Mouse (Mus musculus): Measurements from ENCODE around the gene Gjc2. TPM values are rescaled to one million over a fixed set of nuclear protein-coding genes. Genes with fewer than 3 reads are reported as not detected.

Gene Gjc2
- polyA plus RNA-seq, 1 experiment, result 1.7 TPM

DNA sequence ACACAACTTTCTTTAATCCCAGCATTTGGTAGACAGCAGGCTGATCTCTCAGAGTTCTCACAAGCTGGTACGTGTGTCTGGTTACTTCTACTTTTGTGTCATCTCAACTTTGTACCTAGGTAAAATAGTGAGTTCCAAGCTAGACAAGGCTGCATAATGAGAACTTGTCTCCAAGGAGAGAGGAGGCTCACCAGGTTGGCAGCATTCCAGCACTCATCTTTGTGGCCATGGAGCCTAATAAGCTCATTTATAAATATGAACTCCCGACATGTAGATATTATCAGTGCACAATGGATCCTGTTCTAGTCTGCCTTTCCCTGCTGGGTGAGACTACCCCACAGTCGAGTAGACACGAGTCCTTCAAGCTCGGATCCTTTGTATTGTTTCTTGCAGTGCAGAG, 26.6 kb upstream of the Gjc2 start:
- H3K4me1 ChIP-seq (ENCODE audit: control insufficient read depth, insufficient read depth, low read length), result peaks cover 17% of the 10 kb centered on the region
- WGBS, result 38% methylated on average over 5 of the region's 5 CpGs
- TF ChIP-seq CTCF (IDR thresholded peaks at IDR 0.05; ENCODE audit: insufficient read depth, low read length) (no peak), POLR2A (IDR thresholded peaks at IDR 0.05; ENCODE audit: borderline replicate concordance, extremely low read depth, low read depth, low read length) (no peak)
- no peak overlapping the region for H3K4me3 ChIP-seq (replicated peaks; ENCODE audit: extremely low read depth, low read depth, low read length)
- DNase-seq, result no peak

DNA sequence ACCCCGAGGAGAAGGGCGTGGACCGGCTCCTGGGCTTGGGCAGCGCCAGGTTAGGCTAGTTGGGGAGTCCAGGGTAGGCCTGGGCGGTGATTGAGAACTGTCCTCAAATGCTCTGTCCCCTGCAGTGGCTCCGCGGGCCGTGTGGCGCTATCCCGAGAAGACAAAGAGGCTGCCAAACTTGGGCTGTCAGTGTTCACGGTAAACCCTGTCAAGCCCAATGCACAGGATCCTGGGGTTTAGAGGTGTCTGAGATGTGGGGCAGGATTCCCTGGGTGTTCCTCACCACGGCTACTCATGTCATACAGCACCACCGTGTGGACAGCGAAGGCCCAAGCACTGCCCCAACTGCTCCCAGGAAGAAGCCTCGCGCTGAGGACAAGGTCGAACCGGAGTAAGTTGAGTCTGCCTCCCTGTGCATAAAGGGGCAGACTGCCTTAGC, 26.0 kb upstream of the Gjc2 start:
- peak; percentile 66 for DNase-seq
- H3K4me1 ChIP-seq (ENCODE audit: control insufficient read depth, insufficient read depth, low read length), result peaks cover 17% of the 10 kb centered on the region
- peak overlapping the region; percentile 90 for H3K4me3 ChIP-seq (replicated peaks; ENCODE audit: extremely low read depth, low read depth, low read length)
- TF ChIP-seq POLR2A (IDR thresholded peaks at IDR 0.05; ENCODE audit: borderline replicate concordance, extremely low read depth, low read depth, low read length), result peak; percentile 28; the same call in 1 of the 2 replicates
- TF ChIP-seq CTCF (IDR thresholded peaks at IDR 0.05; ENCODE audit: insufficient read depth, low read length), result peak; percentile 70
- 5% methylated on average over 18 of the region's 18 CpGs for WGBS

DNA sequence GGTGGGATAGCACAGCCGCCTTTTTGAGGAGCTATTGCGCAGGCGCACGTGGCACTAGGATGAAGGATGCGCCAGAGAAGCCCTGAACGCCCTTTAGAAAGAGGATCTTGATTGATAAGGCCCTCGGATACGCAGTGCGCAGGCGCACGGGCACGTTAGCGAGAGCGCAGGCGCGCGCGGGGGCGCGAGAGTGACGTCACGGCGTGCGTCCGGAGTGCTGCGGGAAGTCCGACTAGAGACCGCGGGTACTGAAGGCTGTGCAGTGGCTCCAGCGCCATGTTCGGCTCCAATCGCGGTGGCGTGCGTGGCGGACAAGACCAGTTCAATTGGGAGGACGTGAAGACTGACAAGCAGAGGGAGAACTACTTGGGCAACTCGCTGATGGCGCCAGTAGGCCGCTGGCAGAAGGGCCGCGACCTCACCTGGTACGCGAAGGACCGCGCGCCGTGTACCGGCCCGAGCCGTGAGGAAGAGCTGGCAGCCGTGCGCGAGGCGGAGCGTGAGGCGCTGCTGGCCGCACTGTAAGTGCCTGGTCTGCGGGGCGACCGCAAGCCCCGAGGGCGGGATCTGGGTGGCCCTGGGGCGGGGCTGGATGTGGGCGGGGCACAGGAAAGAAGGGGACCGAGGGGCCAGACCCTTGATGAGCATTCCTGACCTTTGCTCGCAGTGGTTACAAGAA, 25.3 kb upstream of the Gjc2 start, which contains the start of gene 2310033P09Rik:
Gene 2310033P09Rik, plus strand, starts transcription at position 169 of the 679 bp plus-strand sequence.
- no peak for TF ChIP-seq CTCF (IDR thresholded peaks at IDR 0.05; ENCODE audit: insufficient read depth, low read length)
- peak; percentile 98 for TF ChIP-seq POLR2A (IDR thresholded peaks at IDR 0.05; ENCODE audit: borderline replicate concordance, extremely low read depth, low read depth, low read length)
- DNase-seq, result peak; percentile 91
- H3K4me1 ChIP-seq (ENCODE audit: control insufficient read depth, insufficient read depth, low read length), result peaks cover 17% of the 10 kb centered on the region
- under 1% methylated on average over 67 of the region's 67 CpGs for WGBS
- peak within 1 kb of the TSS; percentile 90 for H3K4me3 ChIP-seq (replicated peaks; ENCODE audit: extremely low read depth, low read depth, low read length)

DNA sequence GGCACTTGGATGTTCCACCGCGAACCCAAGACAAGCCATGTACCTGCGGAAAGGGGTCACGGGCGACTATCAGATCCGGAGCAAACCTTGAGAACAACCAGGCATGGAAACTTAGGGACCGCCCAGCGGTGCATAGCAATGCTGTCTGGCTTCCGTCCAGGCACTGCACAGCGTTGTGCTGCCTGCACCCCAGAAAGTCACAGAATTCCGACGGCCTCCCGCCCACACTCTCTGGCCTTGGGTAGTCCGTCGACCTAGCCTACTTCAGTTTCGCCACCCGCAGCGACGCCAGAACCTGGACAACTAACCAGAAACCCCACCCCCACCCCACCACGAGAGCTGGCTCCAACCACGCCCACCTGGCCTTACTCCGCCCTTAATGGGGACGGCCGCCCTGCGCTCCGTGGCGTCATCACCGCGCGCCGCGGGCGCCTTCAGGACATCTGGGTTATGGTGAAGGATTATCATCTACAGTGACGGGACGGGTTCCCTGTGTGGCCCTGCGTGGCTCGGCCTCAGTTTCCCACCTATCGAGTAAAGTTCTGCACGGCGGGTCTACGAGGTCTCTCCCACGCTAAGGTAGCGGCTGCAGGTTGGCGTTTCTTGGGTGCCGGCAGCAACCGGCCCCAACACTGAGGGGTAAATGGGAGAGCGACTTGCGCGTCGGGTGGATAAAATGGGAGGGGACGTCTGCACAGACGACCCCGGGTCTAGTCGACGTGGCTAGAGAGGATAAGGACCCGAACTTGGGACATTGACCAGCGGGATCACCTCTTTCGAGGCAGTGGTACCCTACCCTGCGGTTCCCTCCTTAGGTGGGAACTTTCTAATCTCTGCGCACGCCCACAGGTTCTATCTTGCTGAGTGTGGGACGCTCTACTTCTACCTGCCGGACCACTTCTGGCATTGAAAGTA, 19.3 kb upstream of the Gjc2 start, which contains the start of gene Mrpl55:
Gene Mrpl55, plus strand, starts transcription at position 406 of the 915 bp plus-strand sequence.
- H3K4me1 ChIP-seq (ENCODE audit: control insufficient read depth, insufficient read depth, low read length), result peaks cover 4% of the 10 kb centered on the region
- no peak for TF ChIP-seq CTCF (IDR thresholded peaks at IDR 0.05; ENCODE audit: insufficient read depth, low read length)
- TF ChIP-seq POLR2A (IDR thresholded peaks at IDR 0.05; ENCODE audit: borderline replicate concordance, extremely low read depth, low read depth, low read length), result peak; percentile 80; the same call in 1 of the 2 replicates
- under 1% methylated on average over 63 of the region's 63 CpGs for WGBS
- peak; percentile 94 for DNase-seq
- H3K4me3 ChIP-seq (replicated peaks; ENCODE audit: extremely low read depth, low read depth, low read length), result peak within 1 kb of the TSS; percentile 90

DNA sequence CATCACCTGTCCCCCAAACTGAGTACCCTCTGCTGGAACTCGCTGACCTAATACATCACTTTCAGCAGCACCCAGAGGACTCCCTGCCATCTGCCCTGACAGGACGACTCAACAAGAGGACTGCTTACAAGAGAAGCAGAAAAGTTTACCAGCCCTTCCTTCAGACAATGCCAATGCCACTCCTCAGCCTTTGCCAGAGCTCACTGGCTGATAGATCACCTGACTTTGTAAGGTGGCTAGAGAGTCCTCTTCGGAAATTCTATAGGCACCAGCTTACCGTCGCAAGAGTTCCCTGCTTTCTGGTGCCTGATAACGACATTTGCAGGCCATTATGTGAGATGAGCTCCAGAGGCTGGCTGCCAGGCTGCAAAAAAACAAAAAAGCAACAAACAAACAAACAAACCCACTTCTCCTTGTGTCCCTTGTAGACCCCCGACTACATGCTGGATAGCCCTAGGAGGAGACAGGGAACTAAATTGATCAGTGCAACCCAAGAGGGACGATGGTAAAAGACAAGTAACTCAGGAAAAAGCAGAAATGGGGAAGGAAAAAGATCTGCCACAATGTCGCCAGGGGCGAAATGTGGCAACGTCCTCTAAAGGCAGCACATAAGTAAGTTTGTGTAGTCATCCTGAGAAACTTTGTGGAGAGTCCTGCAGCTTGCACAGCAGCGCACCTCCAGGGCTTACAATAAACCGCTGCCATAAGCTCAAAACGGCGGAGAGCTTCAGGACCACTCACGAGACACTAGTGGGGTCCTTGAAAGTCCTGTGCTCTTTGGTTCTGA, 18.4 kb upstream of the Gjc2 start:
- peaks cover 7% of the 10 kb centered on the region for H3K4me1 ChIP-seq (ENCODE audit: control insufficient read depth, insufficient read depth, low read length)
- TF ChIP-seq POLR2A (IDR thresholded peaks at IDR 0.05; ENCODE audit: borderline replicate concordance, extremely low read depth, low read depth, low read length) (no peak), CTCF (IDR thresholded peaks at IDR 0.05; ENCODE audit: insufficient read depth, low read length) (no peak)
- 13% methylated on average over 16 of the region's 16 CpGs for WGBS
- DNase-seq, result no peak
- H3K4me3 ChIP-seq (replicated peaks; ENCODE audit: extremely low read depth, low read depth, low read length), result peak overlapping the region; percentile 90

DNA sequence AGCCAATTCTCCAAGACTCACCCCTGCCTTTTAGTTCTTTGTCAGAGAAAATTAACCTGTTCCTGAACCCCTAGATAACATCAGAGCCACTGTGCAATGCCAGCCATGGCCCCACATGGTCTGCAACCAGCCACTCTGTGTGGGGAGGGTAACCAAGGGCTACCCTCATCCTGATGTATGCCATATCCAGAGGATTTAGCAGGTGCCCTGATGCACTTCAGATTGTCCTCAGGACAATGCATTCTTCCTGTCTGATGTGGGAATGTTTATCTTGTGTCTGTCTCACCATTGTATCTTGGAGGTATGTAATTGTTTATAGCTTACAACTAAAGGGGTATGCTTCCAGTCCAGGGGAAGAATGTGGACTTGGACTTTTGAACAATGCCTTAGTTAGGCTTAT, 13.2 kb upstream of the Gjc2 start:
- TF ChIP-seq POLR2A (IDR thresholded peaks at IDR 0.05; ENCODE audit: borderline replicate concordance, extremely low read depth, low read depth, low read length) (0 out of 2 replicates have a peak, but pooled peaks have one; percentile 5), CTCF (IDR thresholded peaks at IDR 0.05; ENCODE audit: insufficient read depth, low read length) (no peak)
- no peak for DNase-seq
- Histone ChIP-seq H3K4me1 (ENCODE audit: control insufficient read depth, insufficient read depth, low read length) (peaks cover 9% of the 10 kb centered on the region; the same call in 1 of the 2 replicates), H3K4me3 (replicated peaks; ENCODE audit: extremely low read depth, low read depth, low read length) (no peak overlapping the region)

DNA sequence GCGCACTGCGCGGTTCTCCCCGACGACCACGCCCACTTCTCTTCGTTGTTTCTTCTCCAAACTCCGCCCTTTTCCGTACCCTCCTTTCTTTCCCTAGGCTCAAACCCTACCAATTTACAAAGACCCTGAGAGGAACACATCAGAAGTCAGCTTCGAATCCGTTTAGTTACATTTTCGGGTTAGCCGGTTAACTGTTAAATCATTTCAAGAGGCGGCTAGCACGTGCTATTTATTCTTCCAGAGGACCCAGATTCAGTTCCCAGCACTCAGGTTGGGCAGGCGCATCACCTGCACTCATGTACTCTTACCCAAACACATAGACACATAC, 9.0 kb upstream of the Gjc2 start, which contains the start of gene Guk1:
Gene Guk1, minus strand, starts transcription at position 154 of the 328 bp plus-strand sequence.
- Histone ChIP-seq H3K4me1 (ENCODE audit: control insufficient read depth, insufficient read depth, low read length) (peaks cover 8% of the 10 kb centered on the region), H3K4me3 (replicated peaks; ENCODE audit: extremely low read depth, low read depth, low read length) (peak within 1 kb of the TSS; percentile 87)
- TF ChIP-seq CTCF (IDR thresholded peaks at IDR 0.05; ENCODE audit: insufficient read depth, low read length), result no peak
- TF ChIP-seq POLR2A (IDR thresholded peaks at IDR 0.05; ENCODE audit: borderline replicate concordance, extremely low read depth, low read depth, low read length), result no peak
- no peak for DNase-seq
- 4% methylated on average over 16 of the region's 16 CpGs for WGBS

DNA sequence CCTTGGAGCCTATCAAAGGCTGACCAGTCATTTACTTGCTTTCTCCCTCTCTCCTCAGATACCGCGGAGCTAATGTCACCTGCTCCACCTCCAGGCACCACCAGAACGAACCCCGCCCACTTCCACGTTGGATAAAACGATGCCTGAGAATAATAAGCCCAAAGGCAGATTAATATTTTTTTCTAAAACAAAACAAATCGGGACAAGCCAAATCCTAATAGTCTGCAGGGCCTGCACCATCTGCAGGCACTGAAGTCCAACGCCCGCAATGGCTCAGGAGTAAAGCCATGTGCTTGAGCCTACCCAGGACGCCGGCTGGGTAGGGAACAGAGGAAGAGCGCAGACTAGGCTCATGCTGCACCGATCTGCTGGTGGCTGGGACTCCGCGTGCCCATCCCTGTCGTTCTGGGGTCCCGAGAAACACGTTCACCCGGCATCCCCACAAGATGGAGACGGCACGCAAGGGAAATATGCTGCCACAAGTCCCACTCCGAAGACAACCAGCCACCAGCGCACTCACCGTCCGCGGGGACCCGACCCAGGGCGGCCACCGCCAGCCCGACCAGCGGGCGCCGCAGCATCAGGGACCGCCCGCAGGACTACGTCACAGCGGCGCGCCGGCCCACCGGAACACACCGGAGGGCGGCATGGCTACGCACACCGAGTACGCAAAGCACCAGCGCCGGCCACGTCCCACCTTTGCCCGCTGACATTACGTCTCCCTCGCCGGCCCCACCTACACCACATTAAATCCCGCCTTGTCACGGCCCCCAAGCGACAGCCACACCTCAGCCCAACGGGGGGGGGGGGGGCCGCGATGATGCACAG, 8.4 kb upstream of the Gjc2 start:
- WGBS, result under 1% methylated on average over 59 of the region's 59 CpGs
- H3K4me1 ChIP-seq (ENCODE audit: control insufficient read depth, insufficient read depth, low read length), result peaks cover 6% of the 10 kb centered on the region
- H3K4me3 ChIP-seq (replicated peaks; ENCODE audit: extremely low read depth, low read depth, low read length), result peak overlapping the region; percentile 87
- DNase-seq, result peak; percentile 89
- peak; percentile 90 for TF ChIP-seq POLR2A (IDR thresholded peaks at IDR 0.05; ENCODE audit: borderline replicate concordance, extremely low read depth, low read depth, low read length)
- no peak for TF ChIP-seq CTCF (IDR thresholded peaks at IDR 0.05; ENCODE audit: insufficient read depth, low read length)
